Mouse (Mus musculus) liver, adult 2 months (tissue): ENCODE measurements at regions not wholly inside any gene's neighbourhood (a gene's known extent, or its start where the extent isn't known, plus 50 kb on each side); places are given as distances from the start of the nearest gene placed in this dataset.

ENCODE experiments used
- CTCF ChIP-seq: fragments of 200-500 bp; IDR thresholded peaks from 2 replicates; pipeline ENCODE4 v1.5.1; 2011; ENCODE audit warnings: low read depth, low read length, control low read depth
- POLR2A ChIP-seq: fragments of 200-500 bp; IDR thresholded peaks from 2 replicates; pipeline ENCODE4 v1.6.1; 2011; ENCODE audit warnings: low read length, control low read depth; ENCODE audit not compliant: insufficient read depth; ENCODE audit errors: extremely low read depth

DNA sequence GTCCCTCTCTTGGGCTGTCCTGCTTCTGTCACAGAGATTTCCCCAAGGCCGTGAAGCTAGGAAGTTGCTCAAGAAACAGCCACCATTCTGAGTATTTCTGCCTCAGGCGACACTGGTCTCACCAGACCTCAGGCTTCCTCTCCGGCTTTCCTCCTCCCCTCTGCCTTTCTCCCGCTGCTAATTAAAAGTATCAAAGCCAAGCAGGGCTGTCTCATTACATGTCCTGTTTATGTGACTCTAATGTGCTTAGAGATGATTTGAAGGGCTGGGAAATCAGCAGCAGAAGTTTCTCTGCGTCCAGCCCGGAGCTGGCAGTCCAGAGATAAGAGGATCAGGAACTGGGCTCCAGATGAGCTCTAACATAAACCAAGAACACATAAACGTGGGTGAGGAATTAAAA lies 84.3 kb upstream of the Lrfn2 start:
- TF ChIP-seq POLR2A (no peak), CTCF (no peak)
